Mouse (Mus musculus) erythroid progenitor cell, adult 5-6 weeks (primary cell): ENCODE measurements at regions not wholly inside any gene's neighbourhood (a gene's known extent, or its start where the extent isn't known, plus 50 kb on each side); places are given as distances from the start of the nearest gene placed in this dataset.

Experiments
- ATAC-seq: replicated peaks from 2 replicates; pipeline ENCODE4 v1.8.0; 2016; ENCODE audit warnings: moderate number of reproducible peaks, mild to moderate bottlenecking, moderate TSS enrichment, inconsistent platforms; ENCODE audit not compliant: poor library complexity, low FRiP score, severe bottlenecking

- no peak for ATAC-seq
Measured at GRCm38 (mm10) chr4:31768026-31768626, 195.8 kb upstream of the Map3k7 start.

GRCm38 (mm10) chr4:31769325-31769724, 194.6 kb upstream of the Map3k7 start:
- ATAC-seq: no peak

- ATAC-seq: no peak
Measured at GRCm38 (mm10) chr4:31786284-31786683, 177.6 kb upstream of the Map3k7 start.

- no peak for ATAC-seq
Measured at GRCm38 (mm10) chr4:31817574-31818240, 146.2 kb upstream of the Map3k7 start.

GRCm38 (mm10) chr4:31819521-31820259, 144.2 kb upstream of the Map3k7 start:
- ATAC-seq: no peak

GRCm38 (mm10) chr4:31823574-31824348, 140.1 kb upstream of the Map3k7 start:
- ATAC-seq: no peak

- no peak for ATAC-seq
Measured at GRCm38 (mm10) chr4:31824518-31825437, 139.1 kb upstream of the Map3k7 start.

GRCm38 (mm10) chr4:31825438-31825830, 138.5 kb upstream of the Map3k7 start:
- ATAC-seq: no peak

- ATAC-seq: no peak
Measured at GRCm38 (mm10) chr4:31826661-31827060, 137.2 kb upstream of the Map3k7 start.

- ATAC-seq: no peak
Measured at GRCm38 (mm10) chr4:31827266-31827665, 136.6 kb upstream of the Map3k7 start.

- no peak for ATAC-seq
Measured at GRCm38 (mm10) chr4:31830241-31830640, 133.7 kb upstream of the Map3k7 start.

- ATAC-seq: no peak
Measured at GRCm38 (mm10) chr4:31831469-31831868, 132.4 kb upstream of the Map3k7 start.

- no peak for ATAC-seq
Measured at GRCm38 (mm10) chr4:31833828-31834227, 130.1 kb upstream of the Map3k7 start.

GRCm38 (mm10) chr4:31835051-31835450, 128.8 kb upstream of the Map3k7 start:
- no peak for ATAC-seq

GRCm38 (mm10) chr4:31838592-31838991, 125.3 kb upstream of the Map3k7 start:
- no peak for ATAC-seq

GRCm38 (mm10) chr4:31849763-31850162, 114.1 kb upstream of the Map3k7 start:
- no peak for ATAC-seq

GRCm38 (mm10) chr4:31851006-31851405, 112.9 kb upstream of the Map3k7 start:
- ATAC-seq: no peak

- no peak for ATAC-seq
Measured at GRCm38 (mm10) chr4:31853851-31854250, 110.0 kb upstream of the Map3k7 start.

- ATAC-seq: no peak
Measured at GRCm38 (mm10) chr4:31860389-31860788, 103.5 kb upstream of the Map3k7 start.
